Mouse (Mus musculus) erythroblast, embryonic 14.5 days (primary cell): ENCODE measurements around the gene Rhox2h.

ENCODE experiments used
- GATA1 ChIP-seq: IDR thresholded peaks from 2 replicates; pipeline ENCODE4 v1.6.1; 2012; ENCODE audit warnings: low read length, inconsistent platforms, mixed read lengths
- TAL1 ChIP-seq: IDR thresholded peaks from 3 replicates; pipeline ENCODE4 v1.6.1; 2012; ENCODE audit warnings: low read length, inconsistent platforms, mixed read lengths

GRCm38 (mm10) chrX:37692261-37692660, 19.2 kb upstream of the Rhox2h start:
- no peak for TF ChIP-seq TAL1
- TF ChIP-seq GATA1 = no peak
